ENCODE assay signal across 8 mouse cellular contexts in the genomic region with DNA sequence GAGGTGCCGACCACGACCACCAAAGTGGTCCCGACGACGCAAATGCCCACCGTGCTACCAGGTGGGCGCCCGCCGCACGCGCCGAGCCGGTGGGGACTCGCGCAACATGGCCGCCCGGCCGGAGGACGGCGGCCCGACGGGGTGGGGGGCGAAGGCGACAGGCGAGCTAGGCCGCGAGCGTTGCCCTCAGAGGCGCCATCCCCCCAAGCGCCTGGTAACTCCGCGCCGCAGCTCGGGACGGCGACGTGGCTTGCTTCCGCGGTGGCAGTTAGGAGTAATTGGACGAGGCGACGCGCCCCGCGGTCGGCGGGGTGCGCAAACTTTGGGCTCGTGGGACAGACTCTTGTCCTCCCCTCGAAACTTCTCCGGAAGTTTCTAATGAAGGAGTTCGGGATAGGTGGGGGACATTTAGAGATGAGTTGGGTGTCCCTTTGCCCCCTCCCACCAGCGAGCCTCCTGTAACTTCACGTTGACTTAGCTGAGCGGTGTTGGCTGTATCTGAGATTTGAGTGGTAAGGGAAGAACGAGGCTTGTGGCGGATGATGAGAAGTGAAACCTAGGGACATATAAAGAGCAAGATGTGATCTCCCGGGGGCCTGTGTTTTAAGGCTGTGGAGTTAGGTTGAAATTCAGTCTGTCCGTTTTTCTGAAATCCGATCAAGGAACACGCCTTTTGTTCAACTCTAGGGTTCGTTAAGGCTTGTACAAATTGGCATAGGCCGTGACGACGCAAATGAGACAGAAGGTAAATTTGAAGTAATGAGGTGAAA. TPM values are rescaled to one million over a fixed set of nuclear protein-coding genes. Genes with fewer than 3 reads are reported as not detected.
DNase-seq lines count a peak whose midpoint lies in the region; ATAC-seq and TF ChIP-seq lines count a peak whose summit lies in the region.

No protein-coding gene starts in this region.

- under 1% methylated on average over 65 of the region's 65 CpGs for WGBS in lung, embryonic 14.5 days

- H3K36me3 ChIP-seq in erythroblast, embryonic 14.5 days (ENCODE audit: control insufficient read depth) = peaks cover 26% of the 10 kb centered on the region
- H3K36me3 ChIP-seq in lung, embryonic 14.5 days (ENCODE audit: insufficient read depth) = peaks cover 7% of the 10 kb centered on the region; the same call in 1 of the 2 replicates

- H3K27ac ChIP-seq in lung, embryonic 14.5 days (ENCODE audit: low read depth) = peak overlapping the region; percentile 95

- peak; percentile 55 to 58 for DNase-seq in CD8-positive naive resting alpha-beta T cell, adult 2 months (ENCODE audit: low read depth in 2 of 2, low spot score in 2 of 2)
- DNase-seq in adipocyte (ENCODE audit: low spot score) = peak; percentile 64
- DNase-seq in heart, postnatal 10 days = peak; percentile 75 to 76
- DNase-seq in layer of hippocampus, adult 11-12 months (ENCODE audit: low spot score) = peak; percentile 51
- peak; percentile 72 for DNase-seq in lung, embryonic 14.5 days
- peak; percentile 58 to 62 for DNase-seq in right cerebral cortex, postnatal 10 days (ENCODE audit: low spot score in 2 of 2)
- DNase-seq in yolk sac, embryonic 10.5 days (ENCODE audit: low spot score) = no peak

- H3K4me2 ChIP-seq in lung, embryonic 14.5 days = peak overlapping the region; percentile 88

- peaks cover 38% of the 10 kb centered on the region for H3K4me1 ChIP-seq in erythroblast, embryonic 14.5 days (ENCODE audit: control insufficient read depth)
- peaks cover 9% of the 10 kb centered on the region; the same call in 1 of the 2 replicates for H3K4me1 ChIP-seq in lung, embryonic 14.5 days (ENCODE audit: insufficient read depth)

- no peaks in the 10 kb centered on the region for H3K9me3 ChIP-seq in erythroblast, embryonic 14.5 days (ENCODE audit: control insufficient read depth, low read length)
- H3K9me3 ChIP-seq in lung, embryonic 14.5 days (ENCODE audit: low read depth, low read length) = no peaks in the 10 kb centered on the region

- no peaks in the 10 kb centered on the region for H3K27me3 ChIP-seq in erythroblast, embryonic 14.5 days (ENCODE audit: control insufficient read depth)
- no peaks in the 10 kb centered on the region for H3K27me3 ChIP-seq in lung, embryonic 14.5 days (ENCODE audit: insufficient read depth, low read length)

- no peak for TF ChIP-seq CTCF in lung, embryonic 14.5 days (IDR thresholded peaks at IDR 0.05; ENCODE audit: low read depth)

- intact Hi-C loops in heart, postnatal 10 days (cut with DNase I) = loop anchor here (5.0 kb wide), 2 partner anchors 77 to 287 kb away; a partner anchor contains a TSS

- peak; percentile 66 for ATAC-seq in lung, embryonic 14.5 days (ENCODE audit: insufficient read depth)

- peak overlapping the region; percentile 93 for H3K9ac ChIP-seq in lung, embryonic 14.5 days

- H3K4me3 ChIP-seq in erythroblast, embryonic 14.5 days (replicated peaks) = peak overlapping the region; percentile 97
- H3K4me3 ChIP-seq in lung, embryonic 14.5 days (ENCODE audit: low read depth, low read length) = peak overlapping the region; percentile 89

RNA-seq across cellular contexts. Expression of a gene that starts 0.6 kb away (rescaled TPM):
- polyA plus RNA-seq in erythroblast, embryonic 14.5 days (2012) = 5.0 and 5.5 TPM in 2 replicates
- 100 to 1,000 TPM; 182 to 197 TPM for total RNA-seq in heart, postnatal 10 days (2021)
- polyA plus RNA-seq in lung, embryonic 14.5 days (2014; fragmentation: Nextera tagmentation; extraction: Ambion mirVana) = 196 and 208 TPM in 2 replicates

RNA-seq across cellular contexts. Expression of a gene that starts 29.6 kb away (rescaled TPM):
- polyA plus RNA-seq in erythroblast, embryonic 14.5 days (2012) = not detected in 2 replicates
- 1 to 10 TPM; 2.8 to 3.4 TPM for total RNA-seq in heart, postnatal 10 days (2021)
- 0.73 and 1.2 TPM in 2 replicates for polyA plus RNA-seq in lung, embryonic 14.5 days (2014; fragmentation: Nextera tagmentation; extraction: Ambion mirVana)

RNA-seq across cellular contexts. Expression of a gene that starts 29.7 kb away (rescaled TPM):
- polyA plus RNA-seq in erythroblast, embryonic 14.5 days (2012) = 0.05 and 0.06 TPM in 2 replicates
- 10 to 100 TPM; 48.2 to 57.7 TPM for total RNA-seq in heart, postnatal 10 days (2021)
- polyA plus RNA-seq in lung, embryonic 14.5 days (2014; fragmentation: Nextera tagmentation; extraction: Ambion mirVana) = 61.4 and 62.4 TPM in 2 replicates

RNA-seq across cellular contexts. Expression of a gene that starts 43.7 kb away (rescaled TPM):
- 0.10 and 0.16 TPM in 2 replicates for polyA plus RNA-seq in erythroblast, embryonic 14.5 days (2012)
- 10 to 100 TPM; 34.3 to 39.2 TPM for total RNA-seq in heart, postnatal 10 days (2021)
- 75.1 and 78.7 TPM in 2 replicates for polyA plus RNA-seq in lung, embryonic 14.5 days (2014; fragmentation: Nextera tagmentation; extraction: Ambion mirVana)

Comparison
In these comparisons a context has a peak if more than half of its experiments do, and no peak if none do; other contexts are left out.
1. RNA of a gene that starts 0.6 kb away (polyA plus RNA-seq): 196 to 208 TPM in lung, embryonic 14.5 days; 5.0 to 5.5 TPM in erythroblast, embryonic 14.5 days; every median in the first group is over 10 times any median in the second.
2. RNA of a gene that starts 29.7 kb away (polyA plus RNA-seq): 61.4 to 62.4 TPM in lung, embryonic 14.5 days; 0.05 to 0.06 TPM in erythroblast, embryonic 14.5 days; every median in the first group is over 10 times any median in the second.